Comparison of ENCODE assay signal across 9 mouse cellular contexts in genomic region chr12:32943347-32943746, GRCm38 (mm10). TPM values are rescaled to one million over a fixed set of nuclear protein-coding genes. Genes with fewer than 3 reads are reported as not detected.
DNase-seq lines count a peak whose midpoint lies in the region; ATAC-seq and TF ChIP-seq lines count a peak whose summit lies in the region.
"Had no signal": no experiment of that assay in that cellular context is flagged by ENCODE, and none has a peak within 500 bp of the region (broad histone marks: within the 10 kb centered on the region; RNA-seq: fewer than 3 reads in every experiment).

No protein-coding gene starts in this region.

- no peak overlapping the region for H3K9ac ChIP-seq in liver, adult 2 months (ENCODE audit: low read depth, low read length)
- no peak overlapping the region for H3K9ac ChIP-seq in liver, embryonic 12.5 days
- H3K9ac ChIP-seq in heart, adult 2 months (ENCODE audit: low read depth, low read length), result no peak overlapping the region

- H3K9me3 ChIP-seq in liver, embryonic 12.5 days (replicated peaks), result no peaks in the 10 kb centered on the region

- H3K27ac ChIP-seq in liver, adult 2 months (replicated peaks; ENCODE audit: insufficient read depth, low read depth, low read length), result peak overlapping the region; percentile 55; the same call in 1 of the 2 replicates
- H3K27ac ChIP-seq in liver, embryonic 12.5 days, result no peak overlapping the region
- peak overlapping the region; percentile 86 for H3K27ac ChIP-seq in heart, adult 2 months
- peak overlapping the region; percentile 89 for H3K27ac ChIP-seq in kidney, adult 2 months (ENCODE audit: insufficient read depth, low read depth, low read length)

- TF ChIP-seq POLR2A in liver, adult 2 months (IDR thresholded peaks at IDR 0.05; ENCODE audit: extremely low read depth, insufficient read depth, low read length), result no peak
- peak; percentile 65; the same call in 1 of the 2 replicates for TF ChIP-seq POLR2A in heart, adult 2 months (IDR thresholded peaks at IDR 0.05; ENCODE audit: insufficient read depth, low read depth, low read length)
- no peak for TF ChIP-seq POLR2A in kidney, adult 2 months (IDR thresholded peaks at IDR 0.05; ENCODE audit: low read depth, low read length)

- TF ChIP-seq CTCF in liver, adult 2 months (IDR thresholded peaks at IDR 0.05; ENCODE audit: low read depth, low read length), result no peak
- peak; percentile 30; the same call in 1 of the 2 replicates for TF ChIP-seq CTCF in heart, adult 2 months (IDR thresholded peaks at IDR 0.05)
- no peak for TF ChIP-seq CTCF in kidney, adult 2 months (conservative IDR thresholded peaks at IDR 0.05; ENCODE audit: insufficient read depth, insufficient read length, low read depth, low read length)

- intact Hi-C loops in heart, adult 2 months (cut with DNase I), result no loop called here

- no peaks in the 10 kb centered on the region for H3K79me2 ChIP-seq in liver, adult 2 months (ENCODE audit: control insufficient read depth, insufficient read depth, low read length)
- no peaks in the 10 kb centered on the region for H3K79me2 ChIP-seq in heart, adult 2 months (replicated peaks; ENCODE audit: control insufficient read depth, insufficient read depth, low read length)

- TF ChIP-seq EP300 in heart, adult 2 months (IDR thresholded peaks at IDR 0.05; ENCODE audit: insufficient read depth, low read depth, low read length), result peak; percentile 73; the same call in 1 of the 2 replicates

- H3K4me1 ChIP-seq in liver, adult 2 months (ENCODE audit: control insufficient read depth, insufficient read depth, low read length), result peaks cover 9% of the 10 kb centered on the region
- H3K4me1 ChIP-seq in liver, embryonic 12.5 days, result no peaks in the 10 kb centered on the region
- peaks cover 9% of the 10 kb centered on the region for H3K4me1 ChIP-seq in heart, adult 2 months (ENCODE audit: control insufficient read depth, insufficient read depth, low read length)
- peaks cover 24% of the 10 kb centered on the region for H3K4me1 ChIP-seq in kidney, adult 2 months (ENCODE audit: control insufficient read depth, insufficient read depth, low read length)

- 35% methylated on average over 4 of the region's 4 CpGs for WGBS in liver, adult 2 months
- WGBS in liver, embryonic 12.5 days (ENCODE audit: insufficient replicate concordance), result 33% methylated on average over 4 of the region's 4 CpGs
- WGBS in heart, adult 2 months, result 40% methylated on average over 4 of the region's 4 CpGs
- WGBS in kidney, adult 2 months, result 36% methylated on average over 4 of the region's 4 CpGs

- H3K27me3 ChIP-seq in liver, adult 2 months (ENCODE audit: control insufficient read depth, insufficient read depth, low read length), result no peaks in the 10 kb centered on the region
- no peaks in the 10 kb centered on the region for H3K27me3 ChIP-seq in liver, embryonic 12.5 days (replicated peaks)
- no peaks in the 10 kb centered on the region for H3K27me3 ChIP-seq in heart, adult 2 months (ENCODE audit: control insufficient read depth, insufficient read depth, low read length)
- no peaks in the 10 kb centered on the region for H3K27me3 ChIP-seq in kidney, adult 2 months (replicated peaks; ENCODE audit: control insufficient read depth, insufficient read depth, low read length)

- no peak overlapping the region for H3K4me2 ChIP-seq in liver, embryonic 12.5 days

- H3K4me3 ChIP-seq in liver, adult 2 months (ENCODE audit: insufficient read depth, low read depth, low read length), result no peak overlapping the region
- H3K4me3 ChIP-seq in liver, embryonic 12.5 days, result no peak overlapping the region
- H3K4me3 ChIP-seq in heart, adult 2 months, result no peak overlapping the region
- H3K4me3 ChIP-seq in kidney, adult 2 months (ENCODE audit: insufficient read depth, low read depth, low read length), result no peak overlapping the region

- no peak for ATAC-seq in liver, embryonic 12.5 days

- DNase-seq in liver, adult 2 months (ENCODE audit: extremely low read depth, low read depth, low spot score), result peak; percentile 86
- peak in 1 of 2 experiments; percentile 58 for DNase-seq in heart, adult 2 months
- DNase-seq in kidney, adult 2 months, result peak; percentile 95
- DNase-seq in lung, postnatal 25 days (ENCODE audit: low spot score), result peak; percentile 76
- DNase-seq in right cerebral cortex, postnatal 25 days, result no peak
- no peak for DNase-seq in gastrocnemius, adult 8-10 months (ENCODE audit: low spot score in 2 of 2)
- no peak for DNase-seq in right cerebral cortex, adult 2 months (ENCODE audit: low spot score in 2 of 2)
- DNase-seq: adrenal gland, postnatal 10 days had no signal

- H3K36me3 ChIP-seq in liver, adult 2 months (ENCODE audit: control insufficient read depth, insufficient read depth, low read length), result no peaks in the 10 kb centered on the region
- H3K36me3 ChIP-seq in liver, embryonic 12.5 days, result no peaks in the 10 kb centered on the region
- H3K36me3 ChIP-seq in heart, adult 2 months (ENCODE audit: control insufficient read depth, insufficient read depth, low read length), result 0 out of 2 replicates have a peak, but pooled peaks cover 2% of the 10 kb centered on the region
- no peaks in the 10 kb centered on the region for H3K36me3 ChIP-seq in kidney, adult 2 months (ENCODE audit: control insufficient read depth, insufficient read depth, low read length)

RNA-seq across cellular contexts. Expression of gene Sypl, which starts 10.3 kb away (rescaled TPM):
- total RNA-seq in liver, adult 2 months (2014; rRNA removed), result 38.6 and 42.0 TPM in 2 replicates
- polyA plus RNA-seq in liver, adult 2 months (2012; rRNA removed), result 41.2 and 48.4 TPM in 2 replicates
- polyA plus RNA-seq in liver, embryonic 12.5 days (2016; fragmentation: Nextera tagmentation; extraction: Ambion mirVana), result 50.5 and 51.2 TPM in 2 replicates
- 10 to 100 TPM; 77.8 to 85.5 TPM for total RNA-seq in heart, adult 2 months (2021)
- polyA plus RNA-seq in heart, adult 2 months (2012; rRNA removed), result 75.7 and 120 TPM in 2 replicates
- 136 and 148 TPM in 2 replicates for polyA plus RNA-seq in kidney, adult 2 months (2012; rRNA removed)
- total RNA-seq in gastrocnemius, adult 8-10 months (2022), result 100 to 1,000 TPM; 183 to 225 (median 208) TPM

Comparison
In these comparisons a context has a peak if more than half of its experiments do, and no peak if none do; other contexts are left out.
1. DNase-seq: peak in liver, adult 2 months (single experiment), kidney, adult 2 months (single experiment) and lung, postnatal 25 days (single experiment); none in right cerebral cortex, postnatal 25 days (single experiment), gastrocnemius, adult 8-10 months (0 of 2) and right cerebral cortex, adult 2 months (0 of 2).